Mouse (Mus musculus) kidney, adult 11 months (tissue): ENCODE results near the gene Med4.
A peak's percentile ranks its signal among the peaks of the same experiment; 100 is the strongest.

Experiments
- DNase-seq: peaks from one replicate; pipeline ENCODE4 v3.0.0; 2022

Gene Med4

DNA sequence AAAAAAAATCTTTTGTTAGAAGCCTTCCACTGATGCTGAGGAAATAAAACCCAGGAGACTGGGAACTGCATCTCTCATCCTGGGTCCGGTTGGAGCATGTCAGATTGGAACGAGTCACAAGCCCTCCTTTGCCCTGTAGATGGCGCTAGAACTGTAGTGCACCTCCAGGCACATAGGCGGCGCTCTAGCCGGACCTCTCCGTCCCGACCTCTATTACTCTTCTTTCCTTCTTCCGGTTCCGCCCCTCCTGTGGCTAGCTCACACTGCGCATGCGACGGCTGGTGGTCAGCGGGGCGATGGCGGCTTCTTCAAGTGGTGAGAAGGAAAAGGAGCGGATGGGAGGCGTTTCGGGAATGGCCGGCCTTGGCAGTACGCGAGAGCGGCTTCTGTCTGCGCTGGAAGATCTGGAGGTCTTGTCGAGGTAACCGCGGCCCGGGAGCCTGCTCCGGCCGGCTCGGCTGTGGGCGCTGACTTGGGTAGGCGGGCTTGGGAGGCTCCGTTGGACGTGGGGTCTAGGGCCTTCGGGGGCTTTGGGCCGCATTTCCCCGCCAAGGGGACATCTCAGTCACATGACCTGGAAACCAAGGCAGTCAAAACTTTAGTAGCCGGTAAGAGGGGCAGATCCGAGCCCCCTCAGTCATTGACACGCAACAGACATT, at the start of gene Med4:
Med4 (plus strand) TSS at position 261 of the 659 bp plus-strand sequence.
- peak; percentile 93 for DNase-seq

GRCm38 (mm10) chr14:73460514-73461134, 49.2 kb upstream of the Med4 start:
- no peak for DNase-seq

GRCm38 (mm10) chr14:73462211-73462610, 47.6 kb upstream of the Med4 start:
- DNase-seq, result no peak

- no peak for DNase-seq
Observed at GRCm38 (mm10) chr14:73467697-73468096, 42.1 kb upstream of the Med4 start.

DNA sequence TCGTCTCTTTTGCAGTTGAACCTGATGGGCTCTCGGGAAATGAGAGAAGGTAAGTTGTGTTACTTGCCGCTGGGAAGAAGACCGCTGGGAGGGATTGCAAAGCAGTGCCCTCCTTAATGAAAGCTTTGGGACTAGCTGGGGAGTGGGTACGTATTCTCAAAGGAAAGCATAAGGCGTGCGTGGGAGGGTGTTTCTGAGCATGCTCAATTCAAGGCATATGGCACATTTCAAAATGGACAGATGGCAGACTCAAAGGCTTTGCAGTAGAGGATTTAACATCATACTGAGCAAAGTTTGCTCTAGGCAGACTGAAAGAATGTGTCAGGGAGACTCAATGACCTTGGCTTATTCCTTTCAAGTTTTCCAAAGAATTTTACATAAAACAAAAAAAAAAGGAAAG, 40.3 kb upstream of the Med4 start:
- no peak for DNase-seq

DNA sequence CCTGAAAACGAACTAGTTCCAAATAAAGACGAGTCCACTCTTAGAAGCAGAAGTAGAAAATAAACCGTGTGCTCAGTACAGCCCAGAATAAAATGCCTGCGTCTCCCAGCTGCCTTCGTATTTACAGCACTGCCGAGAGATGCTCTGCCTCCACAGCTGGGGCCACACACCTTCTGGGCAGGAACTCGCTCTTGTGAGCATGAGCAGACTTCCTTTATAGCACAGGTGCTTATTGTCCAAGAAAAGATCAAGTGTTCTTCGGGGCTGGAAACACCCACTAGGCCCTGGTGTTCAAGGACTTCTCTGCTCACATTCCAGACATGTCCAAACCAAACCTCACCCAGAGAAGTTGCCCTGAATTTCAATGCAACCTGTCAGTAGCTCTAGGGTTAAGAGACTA, 39.2 kb upstream of the Med4 start:
- no peak for DNase-seq

DNA sequence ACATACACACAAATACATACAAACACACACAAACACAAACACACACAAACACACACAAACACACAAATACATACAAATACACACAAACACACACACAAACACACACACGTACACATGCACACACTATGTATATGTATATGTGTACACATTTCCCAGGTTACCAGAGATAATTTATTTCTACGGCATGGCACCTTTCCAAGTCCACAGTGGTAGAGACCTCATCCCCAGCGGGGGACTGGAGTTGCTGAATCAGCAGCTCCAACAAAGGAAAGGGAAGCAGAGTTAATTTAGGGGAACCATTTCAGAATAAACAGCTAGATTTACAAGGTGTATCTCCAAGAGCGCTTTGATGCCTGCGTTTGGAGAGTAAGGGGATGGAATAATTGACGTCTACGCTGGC, 37.6 kb upstream of the Med4 start:
- DNase-seq, result no peak

DNA sequence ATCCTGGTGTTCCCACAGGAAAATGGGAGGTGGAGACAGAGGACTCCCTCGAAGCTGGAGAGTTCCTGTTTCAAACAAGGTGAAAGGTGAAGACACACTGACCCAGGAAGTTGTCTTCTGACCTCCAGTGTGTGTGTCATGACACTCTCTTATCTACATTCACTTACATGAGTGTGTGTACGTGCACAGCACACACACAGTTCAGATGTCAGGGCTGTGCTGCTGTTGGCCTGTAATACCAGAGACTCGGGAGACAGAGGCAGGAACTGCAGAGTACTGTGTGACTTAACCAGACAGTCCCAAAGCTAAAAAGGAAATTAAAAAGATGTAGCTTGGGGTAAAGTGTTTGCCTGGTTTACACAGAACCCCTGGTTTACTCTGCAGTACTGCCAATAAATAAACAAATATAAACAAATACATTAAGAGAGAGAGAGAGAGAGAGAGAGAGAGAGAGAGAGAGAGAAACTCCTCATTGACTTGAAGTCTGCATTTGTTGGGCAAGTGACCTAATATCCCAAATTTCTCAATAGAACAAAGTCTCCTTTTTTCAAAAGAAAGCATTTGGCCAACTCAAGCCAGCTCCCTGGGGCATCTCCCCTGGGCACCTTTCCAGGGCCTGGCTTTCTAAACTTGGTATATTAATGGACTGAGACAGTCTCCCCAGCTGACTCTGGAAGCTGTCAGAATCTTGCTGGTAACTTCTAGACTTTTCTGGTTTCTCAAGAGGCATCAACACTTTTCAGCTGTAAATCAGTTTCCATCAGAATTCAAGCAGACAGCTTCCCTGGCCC, 36.0 kb upstream of the Med4 start:
- DNase-seq, result peak; percentile 73

- DNase-seq, result peak; percentile 48
Observed at GRCm38 (mm10) chr14:73474636-73475093, 35.2 kb upstream of the Med4 start.

DNA sequence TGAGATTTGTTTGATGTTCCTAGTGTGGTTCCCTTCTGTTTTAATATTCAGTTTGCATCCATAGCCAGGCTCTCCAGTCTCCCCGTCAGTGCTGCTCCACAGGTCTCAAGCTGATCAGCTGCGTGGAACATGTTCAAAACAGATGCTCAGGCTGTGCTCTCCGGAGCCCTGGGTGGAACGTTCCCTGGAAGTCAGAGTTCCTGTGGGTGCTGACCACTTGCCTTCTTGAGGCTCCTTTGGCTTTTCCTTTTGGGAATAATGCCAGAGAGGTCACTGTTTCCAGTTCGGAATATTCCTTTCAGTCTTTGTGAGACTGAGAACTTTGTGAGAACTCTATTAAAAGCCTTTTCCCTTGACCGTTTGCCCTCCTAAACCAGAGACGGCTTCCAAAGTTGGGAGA, 34.3 kb upstream of the Med4 start:
- no peak for DNase-seq

DNA sequence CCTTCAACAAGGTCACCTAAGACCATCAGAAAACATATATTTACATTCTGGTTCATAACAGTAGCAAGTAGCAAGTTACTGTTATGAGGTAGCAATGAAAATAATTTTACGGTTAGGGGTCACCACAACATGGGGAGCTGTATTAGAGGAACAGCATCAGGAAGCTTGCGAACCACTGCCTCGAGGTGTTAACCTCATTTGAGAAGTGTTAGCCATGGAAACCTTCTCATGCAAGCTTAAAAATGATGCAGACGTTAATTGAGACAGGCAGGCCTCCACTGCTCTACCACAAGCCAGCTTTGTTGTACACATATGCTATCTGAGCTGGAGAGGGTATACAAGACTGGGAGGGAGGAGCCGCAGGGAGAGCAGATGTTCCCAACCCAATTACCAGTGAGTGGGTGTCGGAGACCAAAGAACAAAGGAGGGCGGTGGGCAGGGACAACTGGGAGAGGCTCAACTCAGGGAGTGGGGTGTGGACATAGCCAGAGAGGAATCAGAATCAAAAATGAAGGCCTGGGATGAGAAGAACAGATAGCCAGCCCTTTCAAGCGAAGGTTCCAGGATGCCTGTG, 33.4 kb upstream of the Med4 start:
- DNase-seq, result no peak

DNA sequence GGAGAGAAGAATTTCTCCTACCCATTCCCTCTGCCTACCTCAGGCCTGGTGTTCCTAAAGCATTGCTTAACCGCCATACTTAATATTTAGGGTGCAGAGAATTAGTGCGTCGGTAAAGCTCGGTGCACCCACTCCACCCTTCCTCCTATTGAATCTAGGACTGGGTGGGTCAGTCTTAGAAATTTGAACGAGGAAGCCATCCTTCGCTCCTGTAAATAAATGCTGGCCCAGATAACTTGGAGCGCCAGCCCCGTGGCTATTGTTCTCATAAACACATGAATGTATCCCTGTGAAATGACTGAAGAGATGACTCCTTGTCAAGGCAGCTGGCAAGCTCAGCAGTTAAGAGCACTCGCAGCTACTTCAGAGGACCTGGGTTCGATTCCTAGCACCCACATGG, 32.7 kb upstream of the Med4 start:
- DNase-seq, result no peak

DNA sequence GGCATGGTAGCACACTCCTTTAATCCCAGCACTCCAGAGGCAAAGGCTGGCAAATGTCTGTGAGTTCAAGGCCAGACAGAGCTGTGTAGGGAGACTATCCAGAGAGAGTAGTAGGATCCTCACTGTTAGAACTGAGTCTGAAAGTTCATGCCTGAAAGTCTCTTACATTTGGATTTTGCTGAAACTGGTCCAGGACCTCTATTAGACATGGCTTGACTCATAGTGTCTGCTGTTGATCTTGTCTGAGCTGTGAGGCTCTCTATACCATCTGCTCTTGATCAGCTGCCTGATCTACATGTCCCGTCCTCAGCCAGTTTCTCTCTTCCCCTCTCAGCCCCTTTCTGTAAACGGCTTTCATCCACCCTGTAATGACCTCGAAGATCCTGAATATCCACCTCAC, 31.5 kb upstream of the Med4 start:
- no peak for DNase-seq

GRCm38 (mm10) chr14:73479771-73480170, 30.1 kb upstream of the Med4 start:
- no peak for DNase-seq

DNA sequence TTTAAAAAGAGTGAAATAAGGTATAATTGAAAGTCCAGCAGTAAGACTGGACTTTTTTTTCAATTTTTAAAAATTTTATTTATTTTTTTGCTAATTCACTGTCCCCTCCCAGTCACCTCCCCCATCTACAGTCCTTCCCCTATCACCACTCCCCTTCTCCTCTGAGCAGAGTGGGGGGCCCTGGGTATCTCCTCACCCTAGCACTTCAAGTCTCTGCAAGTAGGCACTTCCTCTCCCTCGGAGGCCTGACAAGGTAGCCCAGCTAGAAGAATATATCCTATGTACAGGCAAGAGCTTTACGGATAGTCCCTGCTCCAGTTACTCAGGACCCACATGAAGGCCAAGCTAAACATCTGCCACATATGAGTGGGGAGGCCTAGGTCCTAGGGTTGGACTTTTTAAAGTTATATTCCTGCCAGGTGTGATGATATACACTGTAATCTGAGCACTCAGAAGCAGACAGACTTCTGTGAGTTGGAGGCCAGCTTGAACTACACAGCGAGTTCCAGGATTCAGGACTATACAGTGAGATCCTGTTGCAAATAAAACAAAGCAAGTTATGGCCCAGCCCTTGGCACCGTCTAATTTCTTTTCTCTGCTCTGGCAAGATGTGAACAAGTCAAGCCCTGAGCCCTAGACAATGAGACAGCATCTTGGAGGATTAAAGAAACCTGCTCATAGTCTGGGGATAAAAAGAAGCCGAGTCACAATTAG, 26.2 kb upstream of the Med4 start:
- DNase-seq, result no peak

DNA sequence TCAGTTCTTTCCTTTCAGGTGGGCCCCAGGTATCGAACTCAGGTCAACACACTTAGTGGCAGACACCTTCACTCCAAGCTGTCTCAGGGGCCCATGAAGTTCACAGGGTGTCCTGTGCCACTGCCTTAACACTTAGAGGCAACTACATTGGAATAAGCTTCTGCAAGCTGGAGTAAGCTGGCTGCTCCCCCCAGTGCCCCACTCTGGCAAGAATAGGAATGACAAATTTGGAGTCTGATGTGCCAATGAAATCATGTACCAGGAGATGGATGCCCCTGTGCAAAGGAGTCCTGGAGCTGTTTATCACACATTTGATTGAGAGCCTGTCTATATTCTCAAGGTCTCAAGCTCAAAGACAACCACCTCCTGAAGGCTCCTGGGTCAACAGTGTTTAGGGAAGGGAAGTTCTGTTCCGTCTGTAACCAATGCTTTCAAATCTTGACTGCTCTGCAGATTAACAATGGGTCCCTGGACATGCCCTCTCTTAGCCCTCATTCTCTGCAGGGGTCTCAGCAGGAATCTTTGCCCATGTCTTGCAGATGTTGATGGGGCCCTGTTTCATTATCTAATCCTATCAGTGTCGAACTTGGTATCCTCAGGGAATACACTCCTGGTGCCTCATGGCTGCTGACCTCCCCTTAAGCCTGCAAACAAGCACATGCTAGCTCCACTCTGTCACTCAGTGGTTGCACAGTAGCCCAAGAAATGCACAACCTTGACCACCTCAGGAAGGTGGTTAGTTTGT, 25.3 kb upstream of the Med4 start:
- DNase-seq, result no peak

- no peak for DNase-seq
Observed at GRCm38 (mm10) chr14:73486641-73487040, 23.2 kb upstream of the Med4 start.

DNA sequence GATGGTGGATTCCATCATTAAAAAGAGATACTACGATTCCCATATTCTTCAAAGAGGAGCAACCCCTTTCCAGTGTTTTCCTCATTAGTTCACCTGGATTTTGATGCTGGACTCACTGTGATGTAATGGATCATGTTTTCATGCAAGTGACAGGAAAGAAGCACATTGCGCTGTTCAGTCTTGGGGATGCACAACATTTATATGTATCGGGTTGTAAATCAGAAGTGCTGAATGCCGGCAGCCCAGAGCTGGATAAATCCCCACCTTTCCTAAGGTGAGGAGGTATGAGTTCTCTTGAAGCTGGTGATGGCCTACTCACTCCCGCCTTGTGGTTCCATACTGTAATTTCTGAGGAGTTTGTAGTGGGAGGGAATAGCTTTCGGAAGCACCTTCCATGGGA, 16.5 kb upstream of the Med4 start:
- DNase-seq, result no peak

GRCm38 (mm10) chr14:73494122-73494521, 15.7 kb upstream of the Med4 start:
- DNase-seq, result no peak

DNA sequence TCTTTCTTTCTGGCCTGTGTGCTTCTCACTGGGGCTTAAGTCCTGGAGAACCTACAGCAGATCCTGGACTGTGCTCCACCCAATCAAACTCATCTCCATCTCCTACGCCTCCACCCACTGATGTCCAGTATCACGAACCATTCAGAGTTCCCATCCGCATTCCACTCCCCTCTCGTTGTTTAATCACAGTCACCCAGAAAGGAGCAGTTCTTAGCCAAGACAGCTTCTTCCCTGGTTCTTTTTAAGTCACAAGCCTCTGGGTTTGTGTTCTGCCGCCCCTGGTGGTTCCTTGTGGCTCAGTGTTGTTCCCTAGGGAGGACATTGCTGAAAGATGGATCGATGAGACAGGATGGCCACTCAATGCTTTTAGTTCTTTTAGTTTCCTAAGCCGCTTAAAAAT, 14.1 kb upstream of the Med4 start:
- no peak for DNase-seq

- DNase-seq, result no peak
Observed at GRCm38 (mm10) chr14:73501283-73501682, 8.5 kb upstream of the Med4 start.

GRCm38 (mm10) chr14:73501721-73502120, 8.1 kb upstream of the Med4 start:
- no peak for DNase-seq
